Mouse (Mus musculus) stomach, embryonic 16.5 days (tissue): ENCODE results near the gene Nell1. TPM values are rescaled to one million over a fixed set of nuclear protein-coding genes. Genes with fewer than 3 reads are reported as not detected.

Experiments used
- ATAC-seq: fragments of 200-750 bp; cut with Nextera tagmentation; 2 replicates; pipeline ENCODE4 v1.8.0; 2017; ENCODE audit warnings: moderate number of reproducible peaks, moderate TSS enrichment; ENCODE audit not compliant: insufficient read depth, low FRiP score
- H3K27ac ChIP-seq: fragments of 300-500 bp; sonication (generic); 2 replicates; pipeline ENCODE4 v1.5.1; 2014; ENCODE audit warnings: low read length
- H3K27me3 ChIP-seq: fragments of 300-500 bp; sonication (generic); 2 replicates; pipeline ENCODE4 v1.6.1; 2014; ENCODE audit warnings: low read length, control low read depth, mixed read lengths; ENCODE audit not compliant: control insufficient read depth, insufficient read depth
- H3K36me3 ChIP-seq: fragments of 300-500 bp; sonication (generic); 2 replicates; pipeline ENCODE4 v1.6.1; 2014; ENCODE audit warnings: low read length; ENCODE audit not compliant: control insufficient read depth, insufficient read depth
- H3K4me1 ChIP-seq: fragments of 300-500 bp; sonication (generic); 2 replicates; pipeline ENCODE4 v1.6.1; 2014; ENCODE audit warnings: low read length, control low read depth, mixed read lengths; ENCODE audit not compliant: control insufficient read depth, insufficient read depth
- H3K4me2 ChIP-seq: fragments of 300-500 bp; sonication (generic); 2 replicates; pipeline ENCODE4 v1.6.1; 2014; ENCODE audit warnings: low read depth, low read length, mixed read lengths
- H3K4me3 ChIP-seq: fragments of 300-500 bp; sonication (generic); replicated peaks from 2 replicates; pipeline ENCODE4 v1.5.1; 2014; ENCODE audit warnings: mild to moderate bottlenecking, low read length
- H3K9ac ChIP-seq: fragments of 300-500 bp; sonication (generic); 2 replicates; pipeline ENCODE4 v1.6.1; 2014; ENCODE audit warnings: low read length
- H3K9me3 ChIP-seq: fragments of 300-500 bp; sonication (generic); replicated peaks from 2 replicates; pipeline ENCODE4 v1.6.1; 2016; ENCODE audit warnings: low read length, control low read depth; ENCODE audit not compliant: control insufficient read depth
- WGBS: fragments of 180-500 bp; shearing (Covaris S2); extraction: QIAGEN DNeasy Blood & Tissue Kit; methylation state at CpG from one replicate; pipeline ENCODE4 v1.1.7; 2014; 5-methylcytosine and 5-hydroxymethylcytosine counted together
- polyA plus RNA-seq: library from polyadenylated mRNA; unstranded; fragments of >200 nt; fragmentation: Nextera tagmentation; extraction: Ambion mirVana; gene quantifications from 2 replicates; pipeline ENCODE4 v1.2.1, GENCODE M21; 2015

The Nell1 gene
- polyA plus RNA-seq, 1 experiment from 2014 or later = 4.6 TPM

GRCm38 (mm10) chr7:50725166-50725565 lies 750.5 kb downstream of the Nell1 start:
- Histone ChIP-seq H3K9me3 (no peaks in the 10 kb centered on the region), H3K27ac (no peak overlapping the region), H3K4me2 (no peak overlapping the region), H3K36me3 (no peaks in the 10 kb centered on the region), H3K4me1 (no peaks in the 10 kb centered on the region), H3K9ac (no peak overlapping the region), H3K4me3 (no peak overlapping the region), H3K27me3 (no peaks in the 10 kb centered on the region)
- WGBS = 73% methylated on average over 3 of the region's 3 CpGs
- no peak for ATAC-seq

- Histone ChIP-seq H3K4me1 (no peaks in the 10 kb centered on the region), H3K9ac (no peak overlapping the region), H3K36me3 (no peaks in the 10 kb centered on the region), H3K4me2 (no peak overlapping the region), H3K27me3 (no peaks in the 10 kb centered on the region), H3K4me3 (no peak overlapping the region), H3K9me3 (no peaks in the 10 kb centered on the region), H3K27ac (no peak overlapping the region)
- no peak for ATAC-seq
- WGBS = 44% methylated on average over 4 of the region's 4 CpGs
Measured at GRCm38 (mm10) chr7:50730951-50731350, 756.3 kb downstream of the Nell1 start.

- H3K4me1 ChIP-seq = no peaks in the 10 kb centered on the region
- 76% methylated on average over 3 of the region's 3 CpGs for WGBS
- no peak overlapping the region for H3K9ac ChIP-seq
- no peak overlapping the region for H3K27ac ChIP-seq
- H3K27me3 ChIP-seq = no peaks in the 10 kb centered on the region
- H3K4me2 ChIP-seq = no peak overlapping the region
- no peak for ATAC-seq
- H3K36me3 ChIP-seq = no peaks in the 10 kb centered on the region
- H3K9me3 ChIP-seq = no peaks in the 10 kb centered on the region
- no peak overlapping the region for H3K4me3 ChIP-seq
Measured at GRCm38 (mm10) chr7:50755516-50755915, 780.9 kb downstream of the Nell1 start.

- H3K9ac ChIP-seq = no peak overlapping the region
- no peaks in the 10 kb centered on the region for H3K4me1 ChIP-seq
- no peaks in the 10 kb centered on the region for H3K36me3 ChIP-seq
- H3K4me3 ChIP-seq = no peak overlapping the region
- ATAC-seq = no peak
- no peaks in the 10 kb centered on the region for H3K9me3 ChIP-seq
- no peak overlapping the region for H3K27ac ChIP-seq
- no peak overlapping the region for H3K4me2 ChIP-seq
- 70% methylated on average over 5 of the region's 5 CpGs for WGBS
- no peaks in the 10 kb centered on the region for H3K27me3 ChIP-seq
Measured at GRCm38 (mm10) chr7:50756409-50756808, 781.7 kb downstream of the Nell1 start.

- Histone ChIP-seq H3K4me2 (no peak overlapping the region), H3K9ac (no peak overlapping the region)
Measured at GRCm38 (mm10) chr7:50773516-50773915, 798.9 kb downstream of the Nell1 start.

GRCm38 (mm10) chr7:50781105-50781504 lies 806.4 kb downstream of the Nell1 start:
- no peaks in the 10 kb centered on the region for H3K9me3 ChIP-seq
- 68% methylated on average over 1 of the region's 1 CpGs for WGBS
- no peak for ATAC-seq

More at GRCm38 (mm10) chr7:50773516-50773915, 798.9 kb downstream of the Nell1 start:
- no peaks in the 10 kb centered on the region for H3K27me3 ChIP-seq
- ATAC-seq = no peak
- H3K9me3 ChIP-seq = no peaks in the 10 kb centered on the region
- H3K4me1 ChIP-seq = no peaks in the 10 kb centered on the region
- H3K4me3 ChIP-seq = no peak overlapping the region
- H3K36me3 ChIP-seq = no peaks in the 10 kb centered on the region
- no peak overlapping the region for H3K27ac ChIP-seq

GRCm38 (mm10) chr7:50783652-50784051 lies 809.0 kb downstream of the Nell1 start:
- no peaks in the 10 kb centered on the region for H3K36me3 ChIP-seq
- no peaks in the 10 kb centered on the region for H3K9me3 ChIP-seq
- H3K4me2 ChIP-seq = no peak overlapping the region
- 71% methylated on average over 1 of the region's 1 CpGs for WGBS
- H3K4me3 ChIP-seq = no peak overlapping the region
- no peak overlapping the region for H3K27ac ChIP-seq
- no peaks in the 10 kb centered on the region for H3K4me1 ChIP-seq
- H3K9ac ChIP-seq = no peak overlapping the region
- H3K27me3 ChIP-seq = no peaks in the 10 kb centered on the region
- no peak for ATAC-seq

More at GRCm38 (mm10) chr7:50781105-50781504, 806.4 kb downstream of the Nell1 start:
- Histone ChIP-seq H3K36me3 (no peaks in the 10 kb centered on the region), H3K27me3 (no peaks in the 10 kb centered on the region), H3K4me2 (no peak overlapping the region), H3K9ac (no peak overlapping the region), H3K4me3 (no peak overlapping the region), H3K27ac (no peak overlapping the region), H3K4me1 (no peaks in the 10 kb centered on the region)

- H3K4me3 ChIP-seq = no peak overlapping the region
- no peak for ATAC-seq
- no peak overlapping the region for H3K27ac ChIP-seq
- no peaks in the 10 kb centered on the region for H3K36me3 ChIP-seq
- H3K27me3 ChIP-seq = no peaks in the 10 kb centered on the region
- no peak overlapping the region for H3K9ac ChIP-seq
- no peak overlapping the region for H3K4me2 ChIP-seq
- 31% methylated on average over 7 of the region's 7 CpGs for WGBS
- no peaks in the 10 kb centered on the region for H3K4me1 ChIP-seq
- no peaks in the 10 kb centered on the region for H3K9me3 ChIP-seq
Measured at GRCm38 (mm10) chr7:50826180-50826579, 851.5 kb downstream of the Nell1 start.

- Histone ChIP-seq H3K4me2 (no peak overlapping the region), H3K9ac (no peak overlapping the region), H3K27me3 (no peaks in the 10 kb centered on the region), H3K36me3 (no peaks in the 10 kb centered on the region), H3K4me1 (no peaks in the 10 kb centered on the region), H3K4me3 (no peak overlapping the region), H3K27ac (no peak overlapping the region), H3K9me3 (no peaks in the 10 kb centered on the region)
- 67% methylated on average over 3 of the region's 3 CpGs for WGBS
- no peak for ATAC-seq
Measured at GRCm38 (mm10) chr7:50832799-50833198, 858.1 kb downstream of the Nell1 start.

- no peak overlapping the region for H3K4me3 ChIP-seq
- no peak overlapping the region for H3K4me2 ChIP-seq
- H3K9me3 ChIP-seq = no peaks in the 10 kb centered on the region
- H3K9ac ChIP-seq = no peak overlapping the region
- H3K27ac ChIP-seq = no peak overlapping the region
- ATAC-seq = no peak
- H3K27me3 ChIP-seq = no peaks in the 10 kb centered on the region
- no peaks in the 10 kb centered on the region for H3K36me3 ChIP-seq
- H3K4me1 ChIP-seq = no peaks in the 10 kb centered on the region
Measured at GRCm38 (mm10) chr7:50842646-50843045, 868.0 kb downstream of the Nell1 start.
